Mouse (Mus musculus) liver, adult 2 months (tissue): ENCODE results near the gene Plekhg5.

ENCODE experiments used
- CTCF ChIP-seq: fragments of 200-500 bp; IDR thresholded peaks from 2 replicates; pipeline ENCODE4 v1.5.1; 2011; ENCODE audit warnings: low read depth, low read length, control low read depth
- POLR2A ChIP-seq: fragments of 200-500 bp; IDR thresholded peaks from 2 replicates; pipeline ENCODE4 v1.6.1; 2011; ENCODE audit warnings: low read length, control low read depth; ENCODE audit not compliant: insufficient read depth; ENCODE audit errors: extremely low read depth

DNA sequence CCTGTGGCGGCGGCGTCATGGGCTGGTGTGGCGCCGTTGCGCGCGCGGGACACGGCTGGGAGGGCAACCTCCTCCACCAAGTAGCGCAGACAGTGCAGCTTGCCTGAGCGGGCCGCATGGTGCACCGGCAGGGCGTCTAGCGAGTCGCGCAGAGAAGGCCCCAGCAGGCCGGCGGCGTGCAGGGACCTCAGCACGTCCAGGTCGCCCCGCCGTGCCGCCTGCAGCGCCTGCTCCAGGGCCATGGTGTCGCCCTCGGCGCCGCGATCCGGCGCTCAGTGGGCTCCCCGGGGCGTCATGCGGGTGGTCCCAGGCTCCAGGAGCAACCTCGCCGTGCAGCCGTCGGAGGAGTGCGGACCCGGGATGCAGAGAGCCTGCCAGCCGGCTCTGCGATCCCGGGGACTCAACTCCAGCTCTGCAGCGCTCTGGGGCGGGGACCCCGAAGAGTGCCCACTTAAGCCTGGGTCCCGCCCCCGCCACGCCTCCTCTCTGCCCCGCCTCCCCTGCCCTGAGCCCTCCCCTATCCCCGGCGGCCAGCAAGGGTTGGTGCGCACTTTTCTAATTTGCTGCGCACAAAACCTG is 79.8 kb downstream of the Plekhg5 start, which contains the start of gene Espn:
- TF ChIP-seq POLR2A (no peak), CTCF (no peak)
